Mouse (Mus musculus): Measurements from ENCODE around the gene Uvrag.
A peak's percentile ranks its signal among the peaks of the same experiment; 100 is the strongest.

Uvrag gene

GRCm38 (mm10) chr7:99171730-99172463, 31.0 kb upstream of the Uvrag start:
- TF ChIP-seq GATA4 (IDR thresholded peaks at IDR 0.05; ENCODE audit: insufficient replicate concordance, low read length), result no peak

- TF ChIP-seq GATA4 (IDR thresholded peaks at IDR 0.05; ENCODE audit: insufficient replicate concordance, low read length), result no peak
These were observed 29.6 kb upstream of the Uvrag start for GRCm38 (mm10) chr7:99170519-99170918.

- peak; percentile 74 for TF ChIP-seq GATA4 (IDR thresholded peaks at IDR 0.05; ENCODE audit: insufficient replicate concordance, low read length)
These were observed 28.9 kb upstream of the Uvrag start for GRCm38 (mm10) chr7:99169717-99170403.

GRCm38 (mm10) chr7:99168756-99169155, 27.8 kb upstream of the Uvrag start:
- no peak for TF ChIP-seq GATA4 (IDR thresholded peaks at IDR 0.05; ENCODE audit: insufficient replicate concordance, low read length)

- TF ChIP-seq GATA4 (IDR thresholded peaks at IDR 0.05; ENCODE audit: insufficient replicate concordance, low read length), result no peak
These were observed 27.0 kb upstream of the Uvrag start for GRCm38 (mm10) chr7:99167939-99168338.

- no peak for TF ChIP-seq GATA4 (IDR thresholded peaks at IDR 0.05; ENCODE audit: insufficient replicate concordance, low read length)
These were observed 25.2 kb upstream of the Uvrag start for GRCm38 (mm10) chr7:99166159-99166558.

- no peak for TF ChIP-seq GATA4 (IDR thresholded peaks at IDR 0.05; ENCODE audit: insufficient replicate concordance, low read length)
These were observed 24.0 kb upstream of the Uvrag start for GRCm38 (mm10) chr7:99164873-99165410.

- no peak for TF ChIP-seq GATA4 (IDR thresholded peaks at IDR 0.05; ENCODE audit: insufficient replicate concordance, low read length)
These were observed 21.5 kb upstream of the Uvrag start for GRCm38 (mm10) chr7:99162462-99162861.

- no peak for TF ChIP-seq GATA4 (IDR thresholded peaks at IDR 0.05; ENCODE audit: insufficient replicate concordance, low read length)
These were observed 21.0 kb upstream of the Uvrag start for GRCm38 (mm10) chr7:99161961-99162360.

GRCm38 (mm10) chr7:99161529-99161928, 20.6 kb upstream of the Uvrag start:
- TF ChIP-seq GATA4 (IDR thresholded peaks at IDR 0.05; ENCODE audit: insufficient replicate concordance, low read length), result no peak

- TF ChIP-seq GATA4 (IDR thresholded peaks at IDR 0.05; ENCODE audit: insufficient replicate concordance, low read length), result no peak
These were observed 20.1 kb upstream of the Uvrag start for GRCm38 (mm10) chr7:99160995-99161394.

GRCm38 (mm10) chr7:99159446-99159845, 18.5 kb upstream of the Uvrag start:
- TF ChIP-seq GATA4 (IDR thresholded peaks at IDR 0.05; ENCODE audit: insufficient replicate concordance, low read length), result no peak

- TF ChIP-seq GATA4 (IDR thresholded peaks at IDR 0.05; ENCODE audit: insufficient replicate concordance, low read length), result no peak
These were observed 18.0 kb upstream of the Uvrag start for GRCm38 (mm10) chr7:99158904-99159303.

- no peak for TF ChIP-seq GATA4 (IDR thresholded peaks at IDR 0.05; ENCODE audit: insufficient replicate concordance, low read length)
These were observed 17.1 kb upstream of the Uvrag start for GRCm38 (mm10) chr7:99158011-99158410.

GRCm38 (mm10) chr7:99156737-99157136, 15.8 kb upstream of the Uvrag start:
- TF ChIP-seq GATA4 (IDR thresholded peaks at IDR 0.05; ENCODE audit: insufficient replicate concordance, low read length), result no peak

All from liver, adult (tissue).